Mouse (Mus musculus) layer of hippocampus, postnatal 36 days (tissue): Measurements from ENCODE around the gene Aoc1. TPM values are rescaled to one million over a fixed set of nuclear protein-coding genes. Genes with fewer than 3 reads are reported as not detected.
"Not testable (repeated sequence)": the region's sequence is repeated elsewhere in the genome, so short reads cannot be mapped to it uniquely, and the experiment has no call there.

Experiments used
- DNase-seq, 2 experiments: peaks; one replicate each; pipeline ENCODE4 v3.0.0; 2022
- total RNA-seq, 2 experiments: library from RNA; stranded (reverse); gene quantifications; 2 replicates each; pipeline ENCODE4 v1.2.3; 2021

Aoc1 gene
- total RNA-seq, 2 experiments from 2014 or later, result not detected

- no peak for DNase-seq
Observed at GRCm38 (mm10) chr6:48861616-48862280, 10.9 kb upstream of the Aoc1 start.

- DNase-seq, result no peak
Observed at GRCm38 (mm10) chr6:48862816-48863215, 9.9 kb upstream of the Aoc1 start.

GRCm38 (mm10) chr6:48863488-48863887 is 9.2 kb upstream of the Aoc1 start:
- no peak for DNase-seq

GRCm38 (mm10) chr6:48864181-48864580 is 8.5 kb upstream of the Aoc1 start:
- DNase-seq, result no peak

GRCm38 (mm10) chr6:48864723-48865122 is 8.0 kb upstream of the Aoc1 start:
- no peak for DNase-seq

- DNase-seq, result no peak
Observed at GRCm38 (mm10) chr6:48865152-48865745, 7.4 kb upstream of the Aoc1 start.

- not testable (repeated sequence) for DNase-seq
Observed at GRCm38 (mm10) chr6:48866355-48866950, 6.2 kb upstream of the Aoc1 start.

- DNase-seq, result no peak
Observed at GRCm38 (mm10) chr6:48867158-48867557, 5.5 kb upstream of the Aoc1 start.

- DNase-seq, result no peak
Observed at GRCm38 (mm10) chr6:48869774-48870173, 2.9 kb upstream of the Aoc1 start.

GRCm38 (mm10) chr6:48874576-48874975 is 1.9 kb downstream of the Aoc1 start:
- no peak for DNase-seq

GRCm38 (mm10) chr6:48875515-48875914 is 2.8 kb downstream of the Aoc1 start:
- DNase-seq, result no peak

- peak in 1 of 2 experiments; percentile 12 for DNase-seq
Observed at GRCm38 (mm10) chr6:48876510-48877135, 3.9 kb downstream of the Aoc1 start.

- no peak for DNase-seq
Observed at GRCm38 (mm10) chr6:48894203-48894602, 21.5 kb downstream of the Aoc1 start.

- DNase-seq, result no peak
Observed at GRCm38 (mm10) chr6:48894938-48895818, 22.5 kb downstream of the Aoc1 start.

GRCm38 (mm10) chr6:48895941-48896340 is 23.2 kb downstream of the Aoc1 start:
- no peak for DNase-seq

- DNase-seq, result no peak
Observed at GRCm38 (mm10) chr6:48896956-48897355, 24.3 kb downstream of the Aoc1 start.

- DNase-seq, result not testable (repeated sequence)
Observed at GRCm38 (mm10) chr6:48901316-48901715, 28.6 kb downstream of the Aoc1 start.

- DNase-seq, result no peak
Observed at GRCm38 (mm10) chr6:48902511-48903406, 30.1 kb downstream of the Aoc1 start.

- no peak for DNase-seq
Observed at GRCm38 (mm10) chr6:48903437-48903836, 30.7 kb downstream of the Aoc1 start.

- DNase-seq, result no peak
Observed at GRCm38 (mm10) chr6:48905606-48906005, 32.9 kb downstream of the Aoc1 start.

- DNase-seq, result no peak
Observed at GRCm38 (mm10) chr6:48906371-48906770, 33.7 kb downstream of the Aoc1 start.
